Mouse (Mus musculus) lung, postnatal 25 days (tissue): ENCODE data around the gene Arhgap31.
"Not testable (repeated sequence)": the region's sequence is repeated elsewhere in the genome, so short reads cannot be mapped to it uniquely, and the experiment has no call there.

Source experiments
- DNase-seq: peaks from one replicate; pipeline ENCODE4 v3.0.0; 2022; ENCODE audit warnings: low spot score

Gene Arhgap31

GRCm38 (mm10) chr16:38688531-38689264 is 24.4 kb downstream of the Arhgap31 start:
- DNase-seq = no peak

DNA sequence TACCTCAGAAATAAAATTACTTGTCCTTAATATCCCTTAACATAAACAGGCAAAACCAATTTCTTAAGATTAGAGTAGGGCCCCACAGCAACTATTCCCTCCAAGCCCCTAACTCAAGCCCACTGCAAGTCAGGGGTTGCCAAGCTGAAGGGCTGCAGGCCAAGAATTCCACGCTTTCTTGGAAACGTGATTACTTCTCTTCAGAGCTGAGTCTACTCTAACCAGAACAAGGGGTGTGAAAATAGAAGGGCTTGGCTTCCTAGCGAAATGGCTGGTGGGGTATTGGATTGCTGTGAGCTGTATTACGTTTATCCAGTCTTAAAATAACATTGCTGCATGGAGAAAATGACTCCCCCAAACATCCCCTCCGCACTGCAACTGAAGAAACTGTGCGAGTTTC is 25.4 kb downstream of the Arhgap31 start:
- no peak for DNase-seq

DNA sequence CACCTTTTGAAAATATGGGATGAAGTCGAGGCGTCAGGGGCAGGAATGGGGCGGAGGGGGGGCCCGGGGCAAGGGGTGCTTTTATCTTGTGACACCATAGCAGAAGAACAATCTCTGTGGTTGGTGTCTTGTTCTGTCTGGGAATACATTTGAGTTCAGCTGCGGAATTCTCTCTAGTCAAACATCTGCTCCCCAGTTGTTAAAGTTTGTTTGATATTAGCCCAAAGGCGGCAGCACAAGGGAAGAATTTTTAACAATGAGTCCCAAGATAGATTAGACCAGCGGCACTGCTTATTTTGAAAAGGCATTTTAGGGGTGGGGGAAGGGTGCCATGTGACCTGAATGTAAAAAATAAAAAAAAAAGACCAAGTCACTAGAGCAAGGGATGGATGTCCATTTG is 30.0 kb downstream of the Arhgap31 start:
- DNase-seq = no peak

DNA sequence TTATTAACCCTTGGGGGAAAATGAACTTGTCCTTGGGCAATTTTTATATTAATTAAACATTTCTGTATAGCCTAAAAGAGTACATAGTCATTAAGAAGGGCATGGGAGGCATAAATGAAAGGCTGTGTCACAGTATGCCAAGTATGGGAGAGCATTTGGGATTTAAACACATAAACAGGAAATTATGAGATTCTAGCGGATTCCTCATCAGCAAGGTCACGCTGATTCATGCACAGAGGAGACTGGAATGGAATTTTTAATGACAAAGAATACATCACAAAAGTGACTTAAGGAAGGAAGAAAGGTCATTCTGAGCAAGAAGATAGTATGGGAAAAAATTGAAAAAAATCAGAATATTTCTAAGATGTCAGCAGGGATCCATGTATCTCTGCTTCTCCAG is 31.8 kb downstream of the Arhgap31 start:
- no peak for DNase-seq

DNA sequence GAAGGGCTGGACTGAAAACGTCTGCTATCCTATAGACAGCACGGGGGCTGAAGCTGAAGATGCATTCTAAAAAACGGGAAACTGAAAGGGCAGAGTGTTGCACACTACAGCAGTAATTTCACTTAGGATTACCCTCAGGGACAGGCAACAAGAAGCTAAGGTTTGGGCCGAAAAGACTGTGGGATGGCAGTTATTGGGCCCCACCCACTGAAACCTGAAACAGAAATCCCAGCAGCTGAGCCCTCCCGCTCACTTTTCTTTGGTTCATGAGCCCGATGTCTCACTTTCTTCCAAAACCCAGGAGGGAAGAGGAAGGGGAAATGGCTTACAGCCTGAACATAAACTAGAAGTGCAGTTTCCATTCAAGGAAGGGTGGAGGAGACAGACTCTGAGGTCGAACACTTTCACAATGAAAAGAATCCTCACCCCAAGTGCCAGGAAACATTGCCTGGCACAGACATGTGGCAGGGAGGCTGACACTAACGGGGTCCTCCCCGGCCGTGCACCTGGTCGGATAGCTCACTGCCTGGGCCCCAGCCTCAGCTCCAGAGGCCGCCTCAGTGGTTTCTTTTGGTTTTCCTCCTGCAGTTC is 33.5 kb downstream of the Arhgap31 start:
- peak; percentile 76 for DNase-seq

DNA sequence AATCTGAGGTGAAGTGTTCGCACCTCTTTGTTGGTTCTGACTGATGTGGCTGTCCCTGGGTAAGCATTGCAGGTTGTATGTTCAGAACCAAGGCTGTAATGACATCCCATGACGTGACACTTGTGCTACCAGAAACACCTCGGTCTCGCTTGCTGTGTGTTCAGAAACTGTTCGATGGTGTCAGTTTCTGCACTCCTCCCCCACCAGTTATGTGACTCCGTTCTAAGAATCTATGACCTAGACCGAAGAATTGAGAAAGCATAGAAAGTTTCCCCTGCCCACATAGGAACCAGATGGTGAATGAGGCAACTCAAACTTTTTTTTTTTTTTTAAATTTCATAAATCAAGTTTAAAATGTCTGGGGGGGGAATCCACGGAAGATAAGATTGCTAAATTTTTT is 34.2 kb downstream of the Arhgap31 start:
- no peak for DNase-seq

DNA sequence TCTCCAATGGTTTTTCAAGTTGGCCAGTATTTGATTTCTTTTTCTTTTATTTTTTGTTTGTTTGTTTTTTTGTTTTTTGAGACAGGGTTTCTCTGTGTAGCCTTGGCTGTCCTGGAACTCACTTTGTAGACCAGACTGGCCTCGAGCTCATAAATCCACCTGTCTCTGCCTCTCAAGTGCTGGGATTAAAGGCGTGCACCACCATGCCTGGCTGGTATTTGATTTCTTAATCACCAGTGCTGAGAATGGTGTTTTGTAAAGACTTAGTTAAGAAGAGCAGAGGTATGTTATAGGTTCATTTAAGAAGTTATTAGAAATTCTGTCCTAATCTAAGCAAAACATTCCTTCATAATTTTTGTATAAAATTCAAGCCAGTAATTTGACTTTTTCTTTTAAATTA is 35.1 kb downstream of the Arhgap31 start:
- DNase-seq = not testable (repeated sequence)

GRCm38 (mm10) chr16:38677171-38677570 is 35.9 kb downstream of the Arhgap31 start:
- DNase-seq = no peak

DNA sequence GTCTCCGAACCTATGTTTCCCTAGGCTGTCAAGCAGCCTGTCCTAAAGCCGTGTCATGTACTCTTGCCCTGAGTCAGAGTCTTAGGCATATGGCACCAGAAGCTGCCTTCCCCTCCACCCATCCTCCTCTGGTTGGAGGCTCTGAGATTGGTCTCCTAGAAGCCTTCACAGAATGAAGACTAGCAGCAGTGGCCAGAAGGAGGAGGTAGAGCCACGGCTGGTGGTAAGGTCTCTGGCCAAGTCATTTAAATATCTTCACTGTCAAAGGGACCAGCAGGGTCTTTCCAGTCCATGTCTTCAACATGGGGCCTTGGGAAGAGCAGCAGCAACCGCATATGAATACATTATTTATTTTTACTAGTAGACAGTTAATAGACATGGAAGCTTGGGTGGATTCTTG is 36.4 kb downstream of the Arhgap31 start:
- DNase-seq = no peak

DNA sequence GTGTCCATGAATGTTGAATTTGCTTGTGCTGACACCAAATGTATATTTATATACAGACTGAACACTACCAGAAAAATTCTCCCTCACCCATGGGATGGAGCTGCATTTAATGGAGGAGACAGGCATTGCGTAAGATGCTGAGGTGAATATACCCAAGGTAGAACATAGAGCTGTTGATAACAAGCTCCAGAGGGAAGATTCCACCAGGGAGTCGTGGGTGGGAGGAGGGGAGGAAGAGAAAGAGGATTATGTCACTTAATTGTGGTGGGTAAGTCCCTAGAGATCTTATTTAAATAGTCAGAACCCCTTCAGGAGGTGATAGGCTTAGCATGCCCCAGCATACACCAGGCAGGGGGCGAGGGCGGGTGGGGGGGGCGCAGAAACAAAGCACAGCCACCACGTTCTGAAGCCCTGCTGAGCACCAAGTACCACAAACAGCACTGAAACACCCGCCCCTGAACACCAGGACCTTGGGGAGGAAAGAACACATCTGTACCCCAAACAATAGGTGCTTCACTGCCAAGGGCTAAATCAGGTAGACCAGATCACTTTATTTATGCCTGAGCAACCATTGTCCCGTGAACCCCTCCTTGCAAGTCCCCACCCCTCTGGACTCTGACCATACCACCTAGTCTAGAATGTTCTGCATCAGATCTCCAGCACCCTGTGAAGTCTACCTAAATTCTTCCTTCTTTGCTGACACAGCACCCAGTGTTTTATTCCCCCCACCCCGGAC is 37.3 kb downstream of the Arhgap31 start:
- no peak for DNase-seq

DNA sequence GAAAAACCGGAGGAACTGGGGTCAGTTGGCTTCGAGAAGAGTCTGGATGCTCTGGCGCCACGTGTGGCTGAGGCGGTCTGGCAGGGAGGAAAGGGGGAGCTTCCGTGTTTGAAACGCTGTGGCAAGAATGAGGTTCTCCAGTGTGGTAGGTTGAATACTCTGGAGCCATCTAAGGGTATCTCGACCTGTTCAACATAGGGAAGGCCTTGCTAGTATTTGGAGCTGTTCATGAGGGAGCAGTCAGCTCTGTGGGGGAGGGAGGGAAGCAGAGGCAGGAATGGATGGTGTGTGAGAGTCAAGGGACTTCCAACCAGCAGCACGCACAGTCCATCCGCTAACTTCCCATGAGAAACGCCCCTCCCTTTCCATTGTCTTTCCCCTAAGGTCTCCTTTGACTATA is 38.2 kb downstream of the Arhgap31 start:
- DNase-seq = no peak

GRCm38 (mm10) chr16:38673511-38673910 is 39.6 kb downstream of the Arhgap31 start:
- no peak for DNase-seq

DNA sequence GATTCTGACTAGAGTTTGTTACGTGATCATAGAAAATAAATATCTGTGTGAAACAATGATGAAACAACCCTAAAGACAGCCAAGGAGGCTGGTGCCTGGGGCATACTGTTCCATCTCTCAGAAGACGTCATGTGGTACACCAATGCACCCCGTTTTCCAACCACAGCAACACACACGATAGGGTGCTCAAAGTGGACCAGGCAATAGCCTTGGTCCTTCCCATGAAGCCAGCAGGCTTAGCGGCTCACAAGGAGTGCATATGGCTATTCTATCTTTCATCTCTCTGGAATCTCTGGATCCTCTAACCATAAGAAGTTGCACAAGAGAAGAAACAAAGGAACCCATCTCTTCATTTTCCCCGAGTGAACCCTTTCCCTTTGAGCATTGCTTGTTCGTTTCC is 40.1 kb downstream of the Arhgap31 start:
- no peak for DNase-seq

DNA sequence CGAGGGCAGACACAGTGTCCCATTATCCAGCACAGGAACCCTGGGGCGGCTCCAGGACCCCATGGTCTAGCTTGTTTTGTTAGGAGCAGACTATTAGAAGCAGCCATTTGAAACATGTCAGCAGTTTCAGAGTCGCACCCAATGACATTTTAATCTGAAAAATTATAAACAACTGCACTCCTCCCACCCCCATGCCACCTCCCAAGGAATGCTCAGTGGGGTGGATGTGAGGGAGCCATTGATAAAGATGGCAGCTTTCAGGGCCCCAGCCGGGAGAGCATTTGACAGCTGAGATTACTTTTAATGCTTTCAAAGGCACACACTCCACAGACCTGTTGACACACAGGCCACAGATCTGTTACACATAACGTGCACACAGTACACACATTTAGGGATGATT is 40.7 kb downstream of the Arhgap31 start:
- no peak for DNase-seq

DNA sequence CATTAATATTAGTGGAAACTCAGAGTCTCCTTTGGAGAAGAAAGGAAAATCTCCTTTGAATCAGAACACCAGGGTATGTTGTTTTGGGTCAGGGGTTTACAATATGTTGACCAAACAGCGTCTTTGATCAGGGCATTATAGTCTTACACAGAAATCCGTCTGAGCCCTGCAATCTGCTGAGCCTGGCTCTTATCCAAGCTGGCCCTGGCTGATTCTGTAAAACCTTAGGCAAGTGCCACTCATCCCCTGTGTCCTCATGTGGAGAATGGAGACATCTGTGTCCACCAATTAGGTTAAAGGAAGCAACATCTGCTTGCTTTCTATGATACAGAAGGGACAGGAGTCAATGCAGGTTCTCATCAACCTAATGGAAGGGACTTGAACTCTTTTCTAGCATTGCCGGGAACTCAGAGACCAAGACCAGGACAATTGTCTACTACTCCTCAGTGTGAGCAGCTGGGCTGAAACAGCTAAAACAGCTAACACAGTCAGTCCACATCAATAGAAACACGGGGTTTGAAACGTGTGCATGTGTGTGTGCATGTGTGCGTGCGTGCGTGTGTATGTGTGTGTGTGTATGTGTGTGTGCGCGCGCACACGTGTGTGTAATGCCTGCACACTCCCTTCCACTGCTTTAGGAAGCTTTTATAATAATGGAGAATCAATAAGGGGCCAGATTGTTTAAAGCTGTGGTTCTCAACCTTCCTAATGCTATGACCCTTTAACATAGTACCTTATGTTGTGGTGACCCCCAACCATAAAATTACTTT is 42.3 kb downstream of the Arhgap31 start:
- no peak for DNase-seq

- DNase-seq = peak; percentile 73
These were observed 44.0 kb downstream of the Arhgap31 start for GRCm38 (mm10) chr16:38668871-38669675.

DNA sequence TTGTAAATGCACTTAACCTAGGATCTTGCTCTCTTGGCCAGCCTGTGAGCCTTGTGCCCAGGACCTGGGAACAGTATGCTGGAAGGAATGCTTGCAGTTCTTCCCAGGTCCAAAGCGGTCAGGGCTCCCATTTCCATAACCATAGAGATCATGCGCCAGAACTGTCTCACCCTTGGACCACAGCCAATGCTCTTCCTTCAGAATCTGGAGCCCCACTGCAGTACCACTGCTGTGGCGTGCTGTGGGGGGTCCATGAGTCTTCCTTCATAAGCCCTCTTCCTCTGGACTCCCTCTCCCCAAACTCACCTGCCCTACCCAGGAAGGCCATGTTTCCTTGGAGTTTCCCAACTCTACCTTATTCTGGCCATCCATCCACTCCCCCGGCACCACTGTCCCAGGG is 46.6 kb downstream of the Arhgap31 start:
- DNase-seq = no peak

- DNase-seq = no peak
These were observed 47.1 kb downstream of the Arhgap31 start for GRCm38 (mm10) chr16:38666016-38666415.

- DNase-seq = no peak
These were observed 50.5 kb downstream of the Arhgap31 start for GRCm38 (mm10) chr16:38662575-38662974.

DNA sequence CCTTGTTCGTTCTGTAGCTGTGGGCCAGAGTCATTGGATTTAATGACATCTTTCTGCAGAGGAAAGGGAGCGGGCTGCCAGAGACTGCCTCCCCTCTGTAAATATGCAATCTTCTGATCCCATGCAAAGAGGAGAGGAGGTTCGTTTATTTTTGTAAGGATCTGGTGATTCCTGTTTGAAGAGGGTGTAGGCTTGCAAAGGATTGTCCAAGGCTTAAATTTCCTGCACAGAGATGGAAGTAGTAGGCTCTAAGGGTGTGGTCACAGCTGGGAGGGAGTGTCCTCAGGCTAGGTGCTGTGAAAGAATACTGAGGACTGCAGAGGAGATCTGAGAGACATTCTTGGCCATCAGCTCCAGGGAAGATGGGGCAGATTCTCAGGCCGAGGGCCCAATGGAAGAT is 58.8 kb downstream of the Arhgap31 start:
- peak; percentile 61 for DNase-seq

DNA sequence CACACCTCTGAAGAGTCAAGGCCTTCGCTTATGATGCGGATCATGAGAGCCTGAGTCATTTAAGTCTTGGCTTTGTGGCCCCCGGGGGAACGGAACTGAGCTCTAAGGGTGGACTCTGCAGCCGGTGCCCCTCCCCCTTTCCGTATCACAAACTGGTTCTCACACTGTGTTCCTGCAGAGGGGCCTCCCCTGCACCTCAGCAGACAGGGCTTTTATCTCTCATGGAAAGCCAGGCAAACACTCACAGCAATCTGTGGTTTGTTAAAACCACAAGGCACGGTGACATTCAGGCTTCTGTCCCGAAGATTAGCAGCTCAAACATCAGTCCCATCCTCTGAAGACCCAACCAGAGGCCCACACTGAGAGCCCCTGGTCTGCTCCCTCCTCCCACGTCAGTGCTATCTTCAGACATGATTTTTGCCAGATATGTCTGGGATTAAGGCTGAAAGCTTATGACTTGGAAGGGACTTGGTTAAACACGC is 59.6 kb downstream of the Arhgap31 start:
- peak; percentile 64 for DNase-seq

- DNase-seq = no peak
These were observed 60.4 kb downstream of the Arhgap31 start for GRCm38 (mm10) chr16:38652653-38653052.
